Mouse (Mus musculus): ENCODE results near the gene Mindy4. TPM values are rescaled to one million over a fixed set of nuclear protein-coding genes. Genes with fewer than 3 reads are reported as not detected.
A peak's percentile ranks its signal among the peaks of the same experiment; 100 is the strongest.

Mindy4 gene
- total RNA-seq, 2 experiments from 2014 or later = 4.9 to 5.7 TPM

- peak in 1 of 2 experiments; percentile 12 for DNase-seq (ENCODE audit: low spot score in 2 of 2)
Observed at GRCm38 (mm10) chr6:55203931-55204330, 748 bp downstream of the Mindy4 start.

GRCm38 (mm10) chr6:55207786-55208185 is 4.6 kb downstream of the Mindy4 start:
- DNase-seq (ENCODE audit: low spot score in 2 of 2) = no peak

DNA sequence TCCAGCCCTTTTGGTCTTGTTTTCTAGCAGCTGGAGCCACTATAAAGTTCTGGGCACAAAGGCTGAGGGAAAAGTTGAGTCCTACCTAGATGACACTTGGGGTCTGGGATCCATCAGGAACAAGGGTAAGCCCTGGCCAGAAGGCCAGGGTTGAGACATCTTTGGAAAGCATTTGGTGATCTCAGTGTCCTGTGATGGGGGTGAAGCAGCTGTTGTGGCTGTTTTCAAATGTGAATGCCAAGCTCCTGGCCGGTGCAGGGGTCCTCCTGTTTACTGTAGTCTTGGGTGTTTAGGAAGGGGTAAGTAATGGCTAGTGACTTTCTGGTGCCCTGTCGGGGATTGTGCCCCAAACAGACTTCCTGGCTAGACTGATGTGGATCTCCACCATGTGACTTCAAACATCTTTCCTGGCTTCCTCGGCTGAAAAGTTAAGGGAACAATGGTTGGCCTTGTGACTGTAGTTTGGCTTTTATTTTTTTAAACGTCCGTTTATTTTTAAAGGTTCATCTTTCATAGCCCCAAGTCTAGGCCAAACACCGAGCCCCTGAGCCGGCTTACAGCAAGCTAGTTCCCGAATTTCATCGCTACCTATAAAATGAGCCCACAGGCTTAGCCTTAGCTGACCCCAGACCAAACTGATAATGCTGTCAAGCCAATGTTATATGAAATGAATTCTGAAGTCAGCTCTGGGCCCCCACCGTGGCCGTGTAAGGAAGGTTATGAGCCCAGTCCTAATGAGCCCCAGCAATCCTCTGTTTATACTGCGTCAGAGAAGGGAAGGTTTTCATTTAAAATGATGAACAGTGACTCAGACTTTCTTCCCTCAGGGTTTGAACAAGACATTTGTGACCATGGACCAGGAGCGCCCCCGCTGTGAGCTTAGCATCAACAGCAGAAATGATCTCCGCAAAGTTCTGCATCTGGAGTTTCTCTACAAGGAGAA is 7.5 kb downstream of the Mindy4 start:
- DNase-seq (ENCODE audit: low spot score in 2 of 2) = no peak

DNA sequence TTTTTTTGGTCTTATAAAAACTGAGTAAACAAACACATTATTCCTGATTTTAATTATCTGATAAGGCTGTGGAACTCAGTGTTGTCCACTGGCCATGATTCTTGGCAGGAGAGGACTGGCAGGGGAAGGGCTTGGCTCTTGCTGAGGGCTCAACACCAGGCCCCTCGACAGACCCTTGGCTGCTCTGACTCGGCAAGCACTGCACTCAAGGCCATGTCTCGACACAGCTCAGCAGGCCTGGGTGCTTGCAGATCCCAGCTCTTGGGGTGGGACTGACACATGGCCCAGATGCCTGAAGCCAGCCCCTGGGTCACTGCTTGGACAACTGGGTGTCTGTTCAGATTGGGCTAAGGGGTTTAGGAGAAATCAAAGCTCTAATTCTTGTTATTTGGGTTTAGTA is 11.4 kb downstream of the Mindy4 start:
- no peak for DNase-seq (ENCODE audit: low spot score in 2 of 2)

- no peak for DNase-seq (ENCODE audit: low spot score in 2 of 2)
Observed at GRCm38 (mm10) chr6:55218232-55218631, 15.0 kb downstream of the Mindy4 start.

DNA sequence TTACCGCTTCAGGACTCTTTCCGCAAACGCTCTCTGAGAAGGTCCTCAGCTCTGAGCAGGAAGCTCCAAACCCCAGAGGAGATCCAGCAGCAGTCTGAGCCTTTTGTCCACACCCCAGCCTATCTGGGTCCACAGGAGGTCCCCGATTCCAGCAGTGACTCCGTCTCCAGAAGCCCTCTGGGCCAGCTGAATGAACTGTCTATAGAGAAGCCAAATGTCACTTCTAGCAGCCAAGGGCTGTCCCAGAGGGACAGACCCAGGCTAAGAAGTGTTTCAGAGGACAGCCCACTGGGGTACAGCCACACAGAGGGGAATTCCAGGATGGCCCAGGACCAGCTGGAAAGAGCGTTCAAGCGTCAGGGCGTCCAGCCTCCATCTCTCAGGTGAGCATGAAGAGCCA is 20.8 kb downstream of the Mindy4 start:
- DNase-seq (ENCODE audit: low spot score in 2 of 2) = no peak

- no peak for DNase-seq (ENCODE audit: low spot score in 2 of 2)
Observed at GRCm38 (mm10) chr6:55230048-55230447, 26.9 kb downstream of the Mindy4 start.

DNA sequence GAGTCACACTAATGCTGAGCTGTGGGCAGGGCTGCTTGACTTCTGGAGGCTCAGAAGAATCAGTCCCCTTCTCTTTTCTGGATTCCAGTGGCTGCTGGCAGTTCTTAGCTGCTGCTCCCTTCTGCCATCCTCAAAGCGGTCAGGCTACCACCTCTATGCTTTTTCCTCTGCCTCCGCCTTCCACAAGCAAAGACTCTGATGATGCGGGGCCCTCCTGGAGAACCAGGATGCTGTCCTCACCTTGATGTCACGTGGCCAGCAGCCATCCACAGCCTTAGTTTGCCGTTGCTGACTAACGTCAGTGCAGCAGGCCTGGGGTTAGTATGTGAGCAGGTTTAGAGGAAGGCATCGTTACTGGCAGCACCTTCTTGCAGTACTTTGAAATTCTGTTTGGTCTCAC is 28.9 kb downstream of the Mindy4 start:
- no peak for DNase-seq (ENCODE audit: low spot score in 2 of 2)

DNA sequence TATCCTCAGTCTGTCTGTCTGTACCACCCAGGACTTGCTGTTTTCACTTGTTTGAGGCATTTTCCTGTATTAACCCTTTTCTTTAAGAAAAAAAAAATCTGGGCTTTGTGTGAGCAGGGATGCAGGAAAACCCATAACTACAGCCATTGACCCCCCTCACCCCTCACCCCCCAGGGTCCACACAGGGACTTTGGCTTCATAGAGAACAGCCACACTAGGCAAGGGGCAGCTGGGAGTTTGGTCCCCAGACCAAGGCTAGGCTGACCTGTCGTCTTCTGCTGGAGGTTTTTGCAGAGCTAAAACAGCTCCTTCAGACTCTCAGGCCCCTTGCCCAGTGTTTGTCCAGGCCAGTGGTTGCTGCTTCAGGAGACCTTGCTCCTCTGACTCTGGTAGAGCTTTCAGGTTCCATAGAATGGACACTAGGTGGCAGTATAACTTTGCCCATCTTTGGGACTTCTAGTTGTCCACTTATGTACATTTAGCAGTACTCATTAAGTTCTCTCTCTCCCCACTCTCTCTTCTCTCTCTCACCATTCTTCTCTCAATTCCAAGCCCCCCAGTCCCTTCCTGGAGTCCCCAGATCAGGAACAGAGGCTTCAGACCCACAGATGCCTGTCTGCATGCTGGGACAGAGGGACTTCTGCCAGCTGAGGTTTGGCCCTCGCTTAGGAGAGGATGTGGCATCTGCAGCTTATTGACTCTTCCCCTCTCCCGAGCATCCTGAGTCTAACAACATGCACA is 29.5 kb downstream of the Mindy4 start:
- DNase-seq (ENCODE audit: low spot score in 2 of 2) = peak in 1 of 2 experiments; percentile 22

DNA sequence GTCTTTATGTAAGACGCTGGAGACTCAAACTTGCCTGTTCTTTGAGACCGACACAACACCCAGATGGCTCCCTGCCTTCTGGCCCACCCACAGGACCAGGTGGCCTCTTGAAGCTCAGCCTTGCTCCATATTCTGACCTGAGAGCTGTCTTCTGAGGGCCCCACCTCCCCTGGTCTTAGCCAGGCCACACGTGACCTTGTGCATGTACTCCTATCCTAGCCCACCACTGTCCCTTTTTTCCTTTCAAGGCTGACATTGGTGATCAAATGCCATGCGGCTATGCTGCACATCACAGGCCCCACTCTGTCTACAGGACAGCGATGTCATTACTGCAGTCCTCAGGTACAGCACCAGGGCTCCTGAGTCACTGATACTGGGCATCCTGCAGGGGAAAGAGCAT is 30.1 kb downstream of the Mindy4 start:
- no peak for DNase-seq (ENCODE audit: low spot score in 2 of 2)

- DNase-seq (ENCODE audit: low spot score in 2 of 2) = no peak
Observed at GRCm38 (mm10) chr6:55234636-55235035, 31.5 kb downstream of the Mindy4 start.

- no peak for DNase-seq (ENCODE audit: low spot score in 2 of 2)
Observed at GRCm38 (mm10) chr6:55235733-55236132, 32.5 kb downstream of the Mindy4 start.

DNA sequence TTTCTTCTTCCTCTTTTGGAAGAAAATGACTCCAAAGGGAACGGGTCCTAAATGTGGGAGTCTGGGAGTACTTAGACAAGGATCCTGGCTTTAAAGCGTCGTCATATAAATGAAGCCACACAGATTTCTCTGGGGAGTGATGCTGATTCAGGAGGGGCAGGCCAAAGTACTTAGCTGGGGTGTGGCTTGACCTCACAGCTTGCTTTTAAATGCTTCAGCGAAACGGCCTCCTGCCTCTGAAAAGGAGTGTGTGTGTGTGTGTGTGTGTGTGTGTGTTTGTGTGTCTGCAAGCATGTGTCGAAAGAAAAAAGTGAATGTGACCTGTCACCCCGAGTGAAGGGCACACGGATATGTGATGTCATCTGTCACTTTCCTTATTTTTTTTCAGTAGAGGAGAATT is 36.7 kb downstream of the Mindy4 start:
- no peak for DNase-seq (ENCODE audit: low spot score in 2 of 2)

DNA sequence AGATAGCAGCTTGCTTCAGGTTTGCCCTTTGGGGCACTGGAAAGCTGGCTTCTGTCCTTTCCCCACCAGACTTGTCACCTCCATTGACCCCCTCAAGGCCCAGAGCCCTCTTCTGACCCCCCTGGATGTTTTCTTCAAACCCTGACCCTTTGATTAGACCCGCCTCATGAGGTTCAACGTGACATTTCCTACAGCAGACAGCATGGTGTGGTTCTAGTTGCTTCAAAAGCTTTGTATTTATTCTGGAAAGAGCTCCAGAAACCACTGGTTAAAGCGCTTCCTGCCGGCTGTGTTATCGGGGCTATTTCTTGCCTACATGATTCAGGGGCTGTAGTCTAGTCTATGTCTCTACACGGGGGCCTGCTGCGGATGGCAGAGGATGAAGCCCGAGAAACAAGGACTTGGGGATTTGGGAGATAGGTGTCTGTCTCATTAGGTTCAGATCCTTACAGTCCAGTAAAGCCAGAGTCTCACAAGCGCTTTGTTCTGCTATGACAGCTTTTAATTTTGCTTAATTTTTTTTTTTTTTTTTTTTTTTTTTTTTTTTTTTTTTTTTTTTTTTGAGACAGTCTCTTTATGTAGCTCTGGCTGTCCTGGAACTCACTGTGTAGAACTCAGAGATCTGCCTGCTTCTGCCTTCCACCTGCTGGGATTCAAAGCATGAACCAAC is 37.5 kb downstream of the Mindy4 start:
- DNase-seq (ENCODE audit: low spot score in 2 of 2) = no peak

GRCm38 (mm10) chr6:55241479-55241878 is 38.3 kb downstream of the Mindy4 start:
- DNase-seq (ENCODE audit: low spot score in 2 of 2) = no peak

GRCm38 (mm10) chr6:55245680-55246079 is 42.5 kb downstream of the Mindy4 start:
- DNase-seq (ENCODE audit: low spot score in 2 of 2) = no peak

DNA sequence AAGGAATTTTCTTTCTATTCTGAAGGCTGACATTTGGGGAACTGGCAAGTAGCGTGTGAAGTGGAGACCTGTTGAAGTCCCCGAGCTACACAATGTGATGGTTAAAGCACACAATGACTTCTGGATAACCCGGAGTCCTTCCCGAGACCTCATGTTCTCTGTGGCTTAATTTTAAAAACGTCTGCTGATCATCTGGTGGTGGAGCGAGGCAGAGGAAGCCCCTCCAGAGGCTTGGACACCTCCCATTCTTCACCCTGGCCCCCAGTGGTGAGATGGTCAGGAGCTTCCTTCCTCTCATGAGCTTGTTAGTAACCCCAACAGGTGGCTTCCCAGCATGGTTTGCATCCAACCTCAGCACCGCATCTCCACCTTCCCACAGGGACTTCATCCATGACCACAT is 43.3 kb downstream of the Mindy4 start:
- no peak for DNase-seq (ENCODE audit: low spot score in 2 of 2)

DNA sequence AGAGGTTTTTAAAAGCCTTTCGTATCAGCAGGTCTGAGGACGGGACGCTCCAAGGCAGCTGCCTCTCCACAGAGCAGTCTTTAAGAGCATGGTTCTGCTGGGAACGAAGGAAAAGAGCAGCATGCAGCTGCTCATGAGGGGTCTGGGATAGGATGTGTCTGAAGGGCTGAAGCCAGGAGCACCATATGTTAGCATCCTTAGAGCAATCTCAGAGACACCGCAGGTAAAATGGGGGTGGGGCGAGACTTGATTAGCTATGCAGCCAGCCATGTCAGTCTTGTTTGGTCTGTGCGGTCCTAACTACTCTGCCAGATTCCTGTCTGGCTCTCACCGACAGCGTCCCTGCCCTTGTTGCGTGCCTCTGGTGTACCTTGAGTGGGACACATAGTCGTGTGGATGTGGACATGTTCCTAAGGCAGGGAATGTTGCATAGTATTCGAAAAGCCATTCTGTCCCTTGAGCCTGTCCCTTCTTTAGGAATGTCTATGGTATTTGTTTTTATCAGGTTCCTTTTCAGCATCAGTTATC is 43.8 kb downstream of the Mindy4 start:
- DNase-seq (ENCODE audit: low spot score in 2 of 2) = no peak

DNA sequence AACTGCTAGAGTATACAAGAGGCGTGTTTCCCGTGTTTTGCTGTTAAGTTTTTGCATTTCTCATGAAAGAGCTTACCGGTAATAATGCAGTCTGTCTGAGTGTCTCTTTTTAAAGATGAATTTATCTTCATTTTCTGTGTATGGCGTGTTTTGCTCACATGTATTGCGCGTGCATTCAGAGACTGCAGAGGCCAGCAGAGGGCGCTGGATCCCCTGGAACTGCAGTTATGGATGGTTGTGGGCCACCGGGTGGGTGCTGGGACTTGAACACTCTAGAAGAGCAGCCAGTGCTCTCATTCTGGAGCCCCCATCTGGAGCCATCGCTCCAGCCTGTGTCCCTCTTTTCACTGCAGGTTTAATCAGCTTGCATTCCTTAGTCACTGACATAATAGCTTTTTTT is 46.1 kb downstream of the Mindy4 start:
- no peak for DNase-seq (ENCODE audit: low spot score in 2 of 2)

DNA sequence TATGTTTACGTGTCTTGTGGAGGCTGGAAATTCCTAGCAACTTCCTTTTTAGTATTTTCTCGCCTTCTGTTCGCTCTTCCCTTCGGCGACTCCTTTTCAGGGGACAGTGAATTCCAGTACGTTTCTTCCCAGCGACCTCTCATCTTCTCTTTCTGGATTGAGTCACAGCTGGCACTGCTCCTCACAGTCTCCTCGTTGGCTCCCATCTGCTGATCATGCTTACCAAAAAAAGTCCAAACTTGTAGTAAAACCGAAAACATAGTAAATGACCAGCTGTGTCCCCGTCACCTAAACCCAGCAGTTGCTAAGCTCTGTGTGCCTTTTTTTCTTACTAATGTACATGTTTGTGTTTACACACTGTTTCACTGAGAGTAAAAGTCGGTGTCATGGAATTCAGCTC is 47.6 kb downstream of the Mindy4 start:
- DNase-seq (ENCODE audit: low spot score in 2 of 2) = no peak

GRCm38 (mm10) chr6:55251596-55251995 is 48.4 kb downstream of the Mindy4 start:
- DNase-seq (ENCODE audit: low spot score in 2 of 2) = no peak
